Mouse (Mus musculus) neural tube, embryonic 14.5 days (tissue): Measurements from ENCODE around the gene Zfp644. TPM values are rescaled to one million over a fixed set of nuclear protein-coding genes. Genes with fewer than 3 reads are reported as not detected.
"Not testable (repeated sequence)": the region's sequence is repeated elsewhere in the genome, so short reads cannot be mapped to it uniquely, and the experiment has no call there.

Experiments
- ATAC-seq: fragments of 200-750 bp; cut with Nextera tagmentation; 2 replicates; pipeline ENCODE4 v1.8.0; 2017; ENCODE audit warnings: low read depth, mild to moderate bottlenecking, moderate TSS enrichment, moderate library complexity
- H3K27ac ChIP-seq: fragments of 300-500 bp; sonication (generic); 2 replicates; pipeline ENCODE4 v1.5.1; 2014; ENCODE audit warnings: low read depth, mild to moderate bottlenecking, control low read depth, low read length, moderate library complexity, mixed read lengths
- H3K27me3 ChIP-seq: fragments of 300-500 bp; sonication (generic); 2 replicates; pipeline ENCODE4 v1.6.1; 2014; ENCODE audit warnings: low read length; ENCODE audit not compliant: control insufficient read depth, insufficient read depth
- H3K36me3 ChIP-seq: fragments of 300-500 bp; sonication (generic); 2 replicates; pipeline ENCODE4 v1.6.1; 2014; ENCODE audit warnings: low read length, mixed read lengths; ENCODE audit not compliant: control insufficient read depth, insufficient read depth
- H3K4me1 ChIP-seq: fragments of 300-500 bp; sonication (generic); 2 replicates; pipeline ENCODE4 v1.6.1; 2014; ENCODE audit warnings: low read length; ENCODE audit not compliant: control insufficient read depth, insufficient read depth
- H3K4me2 ChIP-seq: fragments of 300-500 bp; sonication (generic); 2 replicates; pipeline ENCODE4 v1.6.1; 2014; ENCODE audit warnings: mild to moderate bottlenecking, low read depth, low read length, control low read depth
- H3K4me3 ChIP-seq: fragments of 300-500 bp; sonication (generic); 2 replicates; pipeline ENCODE4 v1.5.1; 2014; ENCODE audit warnings: low read depth, low read length, control low read depth, mixed read lengths
- H3K9ac ChIP-seq: fragments of 300-500 bp; sonication (generic); replicated peaks from 2 replicates; pipeline ENCODE4 v1.6.1; 2014; ENCODE audit warnings: low read depth, mild to moderate bottlenecking, control low read depth, low read length, mixed read lengths
- H3K9me3 ChIP-seq: fragments of 300-500 bp; sonication (generic); 2 replicates; pipeline ENCODE4 v1.6.1; 2016; ENCODE audit warnings: low read length; ENCODE audit not compliant: control insufficient read depth
- WGBS: fragments of 180-500 bp; shearing (Covaris S2); extraction: QIAGEN DNeasy Blood & Tissue Kit; methylation state at CpG from one replicate; pipeline ENCODE4 v1.1.7; 2014; 5-methylcytosine and 5-hydroxymethylcytosine counted together
- polyA plus RNA-seq: library from polyadenylated mRNA; unstranded; fragments of >200 nt; fragmentation: Nextera tagmentation; extraction: Ambion mirVana; gene quantifications from 2 replicates; pipeline ENCODE4 v1.2.1, GENCODE M21; 2014

The Zfp644 gene
- polyA plus RNA-seq, 1 experiment from 2014 or later: 105 TPM

GRCm38 (mm10) chr5:106706363-106706762 is 9.3 kb upstream of the Zfp644 start:
- Histone ChIP-seq H3K27me3 (no peaks in the 10 kb centered on the region), H3K4me1 (no peaks in the 10 kb centered on the region), H3K9ac (no peak overlapping the region), H3K27ac (no peak overlapping the region), H3K4me3 (no peak overlapping the region), H3K4me2 (no peak overlapping the region), H3K36me3 (no peaks in the 10 kb centered on the region), H3K9me3 (no peaks in the 10 kb centered on the region)
- 97% methylated on average over 3 of the region's 3 CpGs for WGBS
- ATAC-seq: no peak

- Histone ChIP-seq H3K9me3 (no peaks in the 10 kb centered on the region), H3K27me3 (no peaks in the 10 kb centered on the region), H3K4me3 (no peak overlapping the region), H3K4me1 (no peaks in the 10 kb centered on the region), H3K36me3 (no peaks in the 10 kb centered on the region), H3K9ac (no peak overlapping the region), H3K4me2 (no peak overlapping the region), H3K27ac (no peak overlapping the region)
- WGBS: 76% methylated on average over 5 of the region's 5 CpGs
- ATAC-seq: no peak
These were observed 8.1 kb upstream of the Zfp644 start for GRCm38 (mm10) chr5:106705162-106705561.

GRCm38 (mm10) chr5:106695681-106696395 is 1.2 kb downstream of the Zfp644 start:
- WGBS: 1% methylated on average over 54 of the region's 63 CpGs
- Histone ChIP-seq H3K9ac (peak overlapping the region; percentile 93), H3K36me3 (no peaks in the 10 kb centered on the region), H3K27ac (peak overlapping the region; percentile 99), H3K4me2 (peak overlapping the region; percentile 81), H3K27me3 (peaks cover 2% of the 10 kb centered on the region; the same call in 1 of the 2 replicates), H3K4me3 (peak overlapping the region; percentile 68), H3K9me3 (no peaks in the 10 kb centered on the region), H3K4me1 (peaks cover 22% of the 10 kb centered on the region)
- peak; percentile 91 for ATAC-seq

- Histone ChIP-seq H3K4me3 (peak overlapping the region; percentile 68), H3K9ac (peak overlapping the region; percentile 93), H3K36me3 (no peaks in the 10 kb centered on the region), H3K4me2 (peak overlapping the region; percentile 81), H3K9me3 (no peaks in the 10 kb centered on the region), H3K4me1 (peaks cover 22% of the 10 kb centered on the region), H3K27me3 (peaks cover 2% of the 10 kb centered on the region; the same call in 1 of the 2 replicates), H3K27ac (peak overlapping the region; percentile 99)
- 44% methylated on average over 9 of the region's 9 CpGs for WGBS
- no peak for ATAC-seq
These were observed 1.9 kb downstream of the Zfp644 start for GRCm38 (mm10) chr5:106695141-106695540.

- Histone ChIP-seq H3K9me3 (no peaks in the 10 kb centered on the region), H3K4me1 (peaks cover 22% of the 10 kb centered on the region), H3K4me2 (peak overlapping the region; percentile 81), H3K27me3 (peaks cover 2% of the 10 kb centered on the region; the same call in 1 of the 2 replicates), H3K9ac (no peak overlapping the region), H3K27ac (no peak overlapping the region), H3K36me3 (no peaks in the 10 kb centered on the region), H3K4me3 (peak overlapping the region; percentile 68; the same call in 1 of the 2 replicates)
- no peak for ATAC-seq
- WGBS: 95% methylated on average over 1 of the region's 1 CpGs
These were observed 2.4 kb downstream of the Zfp644 start for GRCm38 (mm10) chr5:106694683-106695082.

- Histone ChIP-seq H3K9ac (no peak overlapping the region), H3K36me3 (no peaks in the 10 kb centered on the region), H3K4me2 (no peak overlapping the region), H3K4me1 (peaks cover 22% of the 10 kb centered on the region), H3K9me3 (no peaks in the 10 kb centered on the region), H3K27me3 (peaks cover 2% of the 10 kb centered on the region; the same call in 1 of the 2 replicates), H3K27ac (no peak overlapping the region), H3K4me3 (no peak overlapping the region)
- ATAC-seq: no peak
- WGBS: 96% methylated on average over 4 of the region's 4 CpGs
These were observed 4.1 kb downstream of the Zfp644 start for GRCm38 (mm10) chr5:106693034-106693433.

- Histone ChIP-seq H3K36me3 (no peaks in the 10 kb centered on the region), H3K27me3 (no peaks in the 10 kb centered on the region), H3K4me3 (no peak overlapping the region), H3K4me2 (no peak overlapping the region), H3K27ac (no peak overlapping the region), H3K4me1 (no peaks in the 10 kb centered on the region), H3K9ac (no peak overlapping the region), H3K9me3 (no peaks in the 10 kb centered on the region)
- no peak for ATAC-seq
- 92% methylated on average over 6 of the region's 6 CpGs for WGBS
These were observed 16.2 kb downstream of the Zfp644 start for GRCm38 (mm10) chr5:106680636-106681458.

- no peaks in the 10 kb centered on the region for H3K4me1 ChIP-seq
These were observed 17.4 kb downstream of the Zfp644 start for GRCm38 (mm10) chr5:106679659-106680058.

GRCm38 (mm10) chr5:106678823-106679222 is 18.3 kb downstream of the Zfp644 start:
- H3K4me3 ChIP-seq, H3K9ac ChIP-seq, H3K27me3 ChIP-seq, H3K4me1 ChIP-seq, H3K36me3 ChIP-seq, ATAC-seq, H3K4me2 ChIP-seq, H3K27ac ChIP-seq, H3K9me3 ChIP-seq: not testable (repeated sequence)
- 82% methylated on average over 1 of the region's 1 CpGs for WGBS

More at GRCm38 (mm10) chr5:106679659-106680058, 17.4 kb downstream of the Zfp644 start:
- WGBS: 89% methylated on average over 1 of the region's 1 CpGs
- no peaks in the 10 kb centered on the region for H3K36me3 ChIP-seq
- H3K4me3 ChIP-seq: no peak overlapping the region
- no peak for ATAC-seq
- H3K9me3 ChIP-seq: no peaks in the 10 kb centered on the region
- no peaks in the 10 kb centered on the region for H3K27me3 ChIP-seq
- no peak overlapping the region for H3K9ac ChIP-seq
- H3K27ac ChIP-seq: no peak overlapping the region
- no peak overlapping the region for H3K4me2 ChIP-seq
